Mouse (Mus musculus) heart, postnatal 0 days (tissue): ENCODE results near the gene Mark4. TPM values are rescaled to one million over a fixed set of nuclear protein-coding genes. Genes with fewer than 3 reads are reported as not detected.

ENCODE experiments used
- ATAC-seq: fragments of 200-750 bp; cut with Nextera tagmentation; 2 replicates; pipeline ENCODE4 v1.8.0; 2017; ENCODE audit warnings: low read depth, moderate number of reproducible peaks, moderate library complexity; ENCODE audit not compliant: insufficient read depth
- DNase-seq: peaks from one replicate; pipeline ENCODE4 v3.0.0-alpha.2; 2016; ENCODE audit warnings: low spot score
- H3K27ac ChIP-seq: fragments of 300-500 bp; sonication (generic); 2 replicates; pipeline ENCODE4 v1.5.1; 2014; ENCODE audit warnings: low read depth, mild to moderate bottlenecking
- H3K27me3 ChIP-seq: fragments of 300-500 bp; sonication (generic); 2 replicates; pipeline ENCODE4 v1.6.1; 2014; ENCODE audit warnings: low read length, mixed read lengths; ENCODE audit not compliant: control insufficient read depth, insufficient read depth
- H3K36me3 ChIP-seq: fragments of 300-500 bp; sonication (generic); replicated peaks from 2 replicates; pipeline ENCODE4 v1.6.1; 2014; ENCODE audit warnings: low read length, mixed read lengths; ENCODE audit not compliant: control insufficient read depth, insufficient read depth
- H3K4me1 ChIP-seq: fragments of 300-500 bp; sonication (generic); 2 replicates; pipeline ENCODE4 v1.6.1; 2014; ENCODE audit warnings: antibody characterized with exemption; ENCODE audit not compliant: control insufficient read depth, insufficient read depth
- H3K4me2 ChIP-seq: fragments of 300-500 bp; sonication (generic); 2 replicates; pipeline ENCODE4 v1.6.1; 2014; ENCODE audit warnings: low read depth, mild to moderate bottlenecking, low read length, moderate library complexity
- H3K4me3 ChIP-seq: fragments of 300-500 bp; sonication (generic); 2 replicates; pipeline ENCODE4 v1.5.1; 2014; ENCODE audit warnings: low read depth, low read length
- H3K9ac ChIP-seq: fragments of 300-500 bp; sonication (generic); replicated peaks from 2 replicates; pipeline ENCODE4 v1.6.1; 2014; ENCODE audit warnings: low read depth, low read length, mixed read lengths
- H3K9me3 ChIP-seq: fragments of 300-500 bp; sonication (generic); replicated peaks from 2 replicates; pipeline ENCODE4 v1.6.1; 2016; ENCODE audit warnings: low read length; ENCODE audit not compliant: control insufficient read depth
- CTCF ChIP-seq: IDR thresholded peaks from 2 replicates; pipeline ENCODE4 v1.5.1; 2016; ENCODE audit warnings: antibody characterized with exemption, control low read depth, low read depth
- EP300 ChIP-seq: IDR thresholded peaks from 2 replicates; pipeline ENCODE4 v1.6.1; 2016; ENCODE audit warnings: antibody characterized with exemption, low read depth
- WGBS: fragments of 180-500 bp; shearing (Covaris S2); extraction: QIAGEN DNeasy Blood & Tissue Kit; methylation state at CpG from one replicate; pipeline ENCODE4 v1.1.7; 2014; 5-methylcytosine and 5-hydroxymethylcytosine counted together
- polyA plus RNA-seq: library from polyadenylated mRNA; unstranded; fragments of >200 nt; fragmentation: Nextera tagmentation; extraction: Ambion mirVana; gene quantifications from 2 replicates; pipeline ENCODE4 v1.2.1, GENCODE M21; 2015
- total RNA-seq: library from RNA; depleted of rRNA; stranded (reverse); fragments of >200 nt; gene quantifications from 2 replicates; pipeline ENCODE4 v1.2.3, GENCODE M21; 2014; ENCODE audit warnings: low replicate concordance

The Mark4 gene
- total and polyA plus RNA-seq, 2 experiments from 2014 or later: 5.6 to 26.4 TPM

- Histone ChIP-seq H3K9ac (no peak overlapping the region), H3K4me3 (no peak overlapping the region)
- 78% methylated on average over 4 of the region's 4 CpGs for WGBS
Observed at GRCm38 (mm10) chr7:19501658-19502057, 43.0 kb upstream of the Mark4 start.

DNA sequence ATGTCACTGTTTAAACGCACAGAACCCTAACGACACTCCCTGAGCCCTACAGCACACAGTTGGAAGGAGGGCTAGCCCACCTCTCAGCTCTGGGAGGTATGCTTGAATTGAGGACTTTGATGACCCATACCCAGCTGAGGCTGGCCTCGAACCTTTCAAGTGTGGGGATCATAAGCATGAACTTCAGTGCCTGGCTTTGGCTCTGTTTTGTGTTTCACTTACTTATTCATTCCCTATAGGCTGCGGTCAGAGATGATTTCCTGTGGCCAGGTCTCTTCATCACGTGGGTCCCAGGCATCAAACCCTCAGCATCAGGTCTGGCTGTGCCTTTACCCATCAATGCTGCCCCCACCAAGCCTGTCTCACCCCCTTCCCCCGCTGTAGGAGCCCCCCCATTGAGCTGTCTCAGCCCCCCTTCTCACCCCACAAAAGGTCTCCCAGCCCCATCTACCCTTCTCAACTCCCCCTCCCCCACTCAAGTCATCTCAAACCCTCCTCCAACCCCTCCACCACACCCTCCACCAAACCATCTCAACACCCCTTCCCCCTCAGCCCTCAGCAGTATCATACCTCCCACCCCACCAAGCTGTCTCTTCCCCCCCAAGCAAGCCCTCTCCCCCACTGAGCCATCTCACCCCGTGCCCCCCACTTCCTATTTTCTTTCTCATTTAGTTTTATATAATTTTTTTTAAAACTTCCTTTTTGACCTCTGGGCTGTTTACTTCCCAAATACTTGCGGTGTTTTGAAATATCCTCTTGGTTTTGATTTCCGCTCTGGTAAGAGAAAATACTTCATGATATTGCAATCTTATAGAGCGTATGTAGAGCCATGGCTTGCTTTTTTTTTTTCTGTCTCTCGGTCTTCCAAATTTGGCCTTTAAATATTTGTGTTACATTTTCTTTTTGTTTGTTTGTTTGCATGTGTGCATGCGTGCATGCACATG is 42.1 kb upstream of the Mark4 start:
- Histone ChIP-seq H3K9ac (no peak overlapping the region), H3K4me2 (no peak overlapping the region), H3K27ac (no peak overlapping the region), H3K9me3 (no peaks in the 10 kb centered on the region), H3K27me3 (no peaks in the 10 kb centered on the region), H3K36me3 (no peaks in the 10 kb centered on the region), H3K4me3 (no peak overlapping the region), H3K4me1 (no peaks in the 10 kb centered on the region)
- WGBS: 66% methylated on average over 12 of the region's 12 CpGs
- TF ChIP-seq CTCF: no peak
- no peak for TF ChIP-seq EP300
- ATAC-seq: no peak
- DNase-seq: no peak

More at GRCm38 (mm10) chr7:19501658-19502057, 43.0 kb upstream of the Mark4 start:
- no peaks in the 10 kb centered on the region for H3K27me3 ChIP-seq
- no peak for TF ChIP-seq CTCF
- TF ChIP-seq EP300: no peak
- no peak overlapping the region for H3K27ac ChIP-seq
- ATAC-seq (no peak), DNase-seq (no peak)
- no peaks in the 10 kb centered on the region for H3K4me1 ChIP-seq
- H3K36me3 ChIP-seq: no peaks in the 10 kb centered on the region
- no peaks in the 10 kb centered on the region for H3K9me3 ChIP-seq
- no peak overlapping the region for H3K4me2 ChIP-seq

GRCm38 (mm10) chr7:19498326-19498725 is 39.7 kb upstream of the Mark4 start:
- Histone ChIP-seq H3K4me1 (no peaks in the 10 kb centered on the region), H3K9ac (no peak overlapping the region), H3K4me2 (no peak overlapping the region), H3K9me3 (no peaks in the 10 kb centered on the region), H3K27ac (no peak overlapping the region), H3K27me3 (no peaks in the 10 kb centered on the region), H3K4me3 (no peak overlapping the region), H3K36me3 (no peaks in the 10 kb centered on the region)
- no peak for TF ChIP-seq CTCF
- TF ChIP-seq EP300: no peak
- 51% methylated on average over 4 of the region's 4 CpGs for WGBS
- DNase-seq (no peak), ATAC-seq (no peak)

GRCm38 (mm10) chr7:19496214-19496555 is 37.6 kb upstream of the Mark4 start:
- Histone ChIP-seq H3K27me3 (peaks cover 5% of the 10 kb centered on the region; the same call in 1 of the 2 replicates), H3K36me3 (no peaks in the 10 kb centered on the region), H3K4me3 (no peak overlapping the region), H3K4me2 (no peak overlapping the region), H3K27ac (no peak overlapping the region), H3K9me3 (no peaks in the 10 kb centered on the region), H3K4me1 (peaks cover 4% of the 10 kb centered on the region), H3K9ac (no peak overlapping the region)
- 78% methylated on average over 5 of the region's 5 CpGs for WGBS
- TF ChIP-seq EP300 (no peak), CTCF (no peak)
- ATAC-seq: no peak
- DNase-seq: no peak

- Histone ChIP-seq H3K4me3 (no peak overlapping the region), H3K4me1 (peaks cover 4% of the 10 kb centered on the region), H3K4me2 (no peak overlapping the region), H3K27ac (no peak overlapping the region), H3K27me3 (peaks cover 10% of the 10 kb centered on the region), H3K9ac (no peak overlapping the region), H3K36me3 (no peaks in the 10 kb centered on the region), H3K9me3 (no peaks in the 10 kb centered on the region)
- no peak for DNase-seq
- no peak for ATAC-seq
- 60% methylated on average over 20 of the region's 20 CpGs for WGBS
- TF ChIP-seq EP300: no peak
- TF ChIP-seq CTCF: no peak
Observed at GRCm38 (mm10) chr7:19495521-19496213, 37.0 kb upstream of the Mark4 start.
